Comparison of ENCODE assay signal across 10 mouse cellular contexts in genomic region chr8:120072259-120072658, GRCm38 (mm10). TPM values are rescaled to one million over a fixed set of nuclear protein-coding genes. Genes with fewer than 3 reads are reported as not detected.
DNase-seq lines count a peak whose midpoint lies in the region; ATAC-seq and TF ChIP-seq lines count a peak whose summit lies in the region.
"Had no signal": no experiment of that assay in that cellular context is flagged by ENCODE, and none has a peak within 500 bp of the region (broad histone marks: within the 10 kb centered on the region; RNA-seq: fewer than 3 reads in every experiment).

No protein-coding gene starts in this region.

- TF ChIP-seq CTCF in kidney, adult 2 months (conservative IDR thresholded peaks at IDR 0.05; ENCODE audit: insufficient read depth, insufficient read length, low read depth, low read length): no peak
- no peak for TF ChIP-seq CTCF in MEL (IDR thresholded peaks at IDR 0.05 in 2 of 3, conservative IDR thresholded peaks at IDR 0.05 in 1 of 3; ENCODE audit: control insufficient read depth in 1 of 3, insufficient read depth in 1 of 3, low read depth in 2 of 3, low read length in 3 of 3, poor library complexity in 1 of 3, severe bottlenecking in 1 of 3)

- no peak overlapping the region for H3K4me3 ChIP-seq in kidney, adult 2 months (ENCODE audit: insufficient read depth, low read depth, low read length)
- no peak overlapping the region for H3K4me3 ChIP-seq in MEL (ENCODE audit: control insufficient read depth in 1 of 2, insufficient read depth in 1 of 2, low read depth in 2 of 2, low read length in 2 of 2)
- H3K4me3 ChIP-seq in heart, embryonic 13.5 days: no peak overlapping the region
- H3K4me3 ChIP-seq in forebrain, embryonic 12.5 days (replicated peaks): no peak overlapping the region
- no peak overlapping the region for H3K4me3 ChIP-seq in forebrain, embryonic 13.5 days
- H3K4me3 ChIP-seq: neural tube, embryonic 12.5 days had no signal

- WGBS in kidney, adult 2 months: 70% methylated on average over 9 of the region's 9 CpGs
- WGBS in heart, embryonic 13.5 days: 62% methylated on average over 9 of the region's 9 CpGs
- WGBS in forebrain, embryonic 12.5 days: 80% methylated on average over 9 of the region's 9 CpGs
- 79% methylated on average over 9 of the region's 9 CpGs for WGBS in forebrain, embryonic 13.5 days

- H3K9me3 ChIP-seq in MEL (replicated peaks; ENCODE audit: insufficient read depth, low read length): no peaks in the 10 kb centered on the region
- H3K9me3 ChIP-seq in heart, embryonic 13.5 days: no peaks in the 10 kb centered on the region; the same call in 1 of the 2 replicates
- H3K9me3 ChIP-seq in forebrain, embryonic 12.5 days: no peaks in the 10 kb centered on the region
- no peaks in the 10 kb centered on the region for H3K9me3 ChIP-seq in forebrain, embryonic 13.5 days (replicated peaks)
- H3K9me3 ChIP-seq: neural tube, embryonic 12.5 days had no signal

- H3K79me2 ChIP-seq in MEL (ENCODE audit: control insufficient read depth, insufficient read depth, low read length, poor library complexity): no peaks in the 10 kb centered on the region

- no peak for ATAC-seq in heart, embryonic 13.5 days (ENCODE audit: extremely low read depth, insufficient number of reproducible peaks, low FRiP score, low TSS enrichment)
- no peak for ATAC-seq in forebrain, embryonic 12.5 days (ENCODE audit: low FRiP score)
- ATAC-seq in forebrain, embryonic 13.5 days: no peak

- no peaks in the 10 kb centered on the region for H3K36me3 ChIP-seq in kidney, adult 2 months (ENCODE audit: control insufficient read depth, insufficient read depth, low read length)
- H3K36me3 ChIP-seq in MEL (ENCODE audit: control insufficient read depth in 1 of 2, insufficient read depth in 2 of 2, low read length in 2 of 2): peaks cover 0 to 3% of the 10 kb centered on the region in 2 experiments; a peak in 2 of 4 replicates
- no peaks in the 10 kb centered on the region for H3K36me3 ChIP-seq in heart, embryonic 13.5 days
- H3K36me3 ChIP-seq in forebrain, embryonic 12.5 days (replicated peaks): no peaks in the 10 kb centered on the region
- no peaks in the 10 kb centered on the region for H3K36me3 ChIP-seq in forebrain, embryonic 13.5 days (ENCODE audit: poor library complexity, severe bottlenecking)
- H3K36me3 ChIP-seq: neural tube, embryonic 12.5 days had no signal

- H3K4me2 ChIP-seq in heart, embryonic 13.5 days: no peak overlapping the region
- no peak overlapping the region for H3K4me2 ChIP-seq in forebrain, embryonic 12.5 days
- no peak overlapping the region for H3K4me2 ChIP-seq in forebrain, embryonic 13.5 days
- H3K4me2 ChIP-seq: lung, embryonic 14.5 days; neural tube, embryonic 12.5 days had no signal

- H3K9ac ChIP-seq in MEL (ENCODE audit: control insufficient read depth, low read depth, low read length, poor library complexity, severe bottlenecking): no peak overlapping the region
- H3K9ac ChIP-seq in heart, embryonic 13.5 days: no peak overlapping the region
- no peak overlapping the region for H3K9ac ChIP-seq in forebrain, embryonic 12.5 days
- H3K9ac ChIP-seq in forebrain, embryonic 13.5 days: no peak overlapping the region
- H3K9ac ChIP-seq: lung, embryonic 14.5 days; neural tube, embryonic 12.5 days had no signal

- no peak for TF ChIP-seq POLR2A in kidney, adult 2 months (IDR thresholded peaks at IDR 0.05; ENCODE audit: low read depth, low read length)
- no peak for TF ChIP-seq POLR2A in MEL (IDR thresholded peaks at IDR 0.05; ENCODE audit: control insufficient read depth in 1 of 2, insufficient read depth in 1 of 2, low read depth in 1 of 2, low read length in 2 of 2, poor library complexity in 1 of 2)

- TF ChIP-seq RAD21 in MEL (IDR thresholded peaks at IDR 0.05; ENCODE audit: low read depth, low read length): no peak

- H3K4me1 ChIP-seq in kidney, adult 2 months (ENCODE audit: control insufficient read depth, insufficient read depth, low read length): peaks cover 19% of the 10 kb centered on the region
- H3K4me1 ChIP-seq in MEL (ENCODE audit: control insufficient read depth in 1 of 2, insufficient read depth in 2 of 2, low read length in 2 of 2): peaks cover 0 to 8% of the 10 kb centered on the region in 2 experiments; a peak in 2 of 4 replicates
- H3K4me1 ChIP-seq in heart, embryonic 13.5 days: peaks cover 4% of the 10 kb centered on the region; the same call in 1 of the 2 replicates
- peaks cover 3% of the 10 kb centered on the region; the same call in 1 of the 2 replicates for H3K4me1 ChIP-seq in forebrain, embryonic 12.5 days
- H3K4me1 ChIP-seq in forebrain, embryonic 13.5 days: no peaks in the 10 kb centered on the region

- peak in 1 of 2 experiments; percentile 38; a peak in 1 of 4 replicates for TF ChIP-seq EP300 in MEL (IDR thresholded peaks at IDR 0.05; ENCODE audit: low read depth in 1 of 2, low read length in 2 of 2)

- DNase-seq in kidney, adult 11 months: peak; percentile 24
- no peak for DNase-seq in kidney, adult 2 months
- DNase-seq in MEL (ENCODE audit: low read depth, low spot score): peak; percentile 52
- DNase-seq in adrenal gland, postnatal 25 days: peak; percentile 66
- no peak for DNase-seq in right cerebral cortex, postnatal 14 days

- H3K27ac ChIP-seq in kidney, adult 2 months (ENCODE audit: insufficient read depth, low read depth, low read length): no peak overlapping the region
- no peak overlapping the region for H3K27ac ChIP-seq in MEL (ENCODE audit: control insufficient read depth, low read depth, low read length)
- H3K27ac ChIP-seq in heart, embryonic 13.5 days (replicated peaks): peak overlapping the region; percentile 56; the same call in 1 of the 2 replicates
- H3K27ac ChIP-seq in forebrain, embryonic 12.5 days: no peak overlapping the region
- H3K27ac ChIP-seq in forebrain, embryonic 13.5 days: no peak overlapping the region
- H3K27ac ChIP-seq: neural tube, embryonic 12.5 days had no signal

- H3K27me3 ChIP-seq in kidney, adult 2 months (replicated peaks; ENCODE audit: control insufficient read depth, insufficient read depth, low read length): no peaks in the 10 kb centered on the region
- H3K27me3 ChIP-seq in MEL (ENCODE audit: control insufficient read depth in 1 of 2, insufficient read depth in 2 of 2, low read length in 2 of 2): no peaks in the 10 kb centered on the region
- H3K27me3 ChIP-seq in heart, embryonic 13.5 days (replicated peaks): peaks cover 26% of the 10 kb centered on the region
- H3K27me3 ChIP-seq in forebrain, embryonic 12.5 days: peaks cover 8% of the 10 kb centered on the region; the same call in 1 of the 2 replicates
- H3K27me3 ChIP-seq in forebrain, embryonic 13.5 days: no peaks in the 10 kb centered on the region
- H3K27me3 ChIP-seq: neural tube, embryonic 12.5 days had no signal

TF ChIP-seq in MEL, 35 proteins besides CTCF, POLR2A, EP300 and RAD21:
- 0 out of 2 replicates have a peak, but pooled peaks have one; percentile 35 for TF ChIP-seq GATA1 (IDR thresholded peaks at IDR 0.05; ENCODE audit: low read depth, low read length)
- no peak for TF ChIP-seq HCFC1 (IDR thresholded peaks at IDR 0.05; ENCODE audit: low read depth, low read length)

RNA-seq across cellular contexts. Expression of gene Zdhhc7, which starts 29.0 kb away (rescaled TPM):
- 58.7 and 68.2 TPM in 2 replicates for polyA plus RNA-seq in kidney, adult 2 months (2012; rRNA removed)
- total RNA-seq in MEL (2012; rRNA removed): 36.5 and 54.4 TPM in 2 replicates
- polyA plus RNA-seq in MEL (2012; ENCODE audit: insufficient read depth in 1 of 2, insufficient read length in 2 of 2, low read depth in 1 of 2, low replicate concordance in 2 of 2, missing spikeins in 1 of 2): 100 to 1,000 TPM in 1 of 2 experiments, 10 to 100 TPM in 1; 51.0 to 126 TPM
- total RNA-seq in adrenal gland, postnatal 25 days (2021): 58.5 and 60.1 TPM in 2 replicates
- polyA plus RNA-seq in heart, embryonic 13.5 days (2015; fragmentation: Nextera tagmentation; extraction: Ambion mirVana): 29.2 and 31.0 TPM in 2 replicates
- polyA plus RNA-seq in forebrain, embryonic 12.5 days (2016; fragmentation: Nextera tagmentation; extraction: Ambion mirVana): 30.4 and 31.0 TPM in 2 replicates
- 23.4 and 30.6 TPM in 2 replicates for polyA plus RNA-seq in forebrain, embryonic 13.5 days (2015; fragmentation: Nextera tagmentation; extraction: Ambion mirVana)

RNA-seq across cellular contexts. Expression of gene 6430548M08Rik, which starts 41.7 kb away (rescaled TPM):
- polyA plus RNA-seq in kidney, adult 2 months (2012; rRNA removed): 8.4 and 8.8 TPM in 2 replicates
- total RNA-seq in MEL (2012; rRNA removed): 0.69 and 0.96 TPM in 2 replicates
- 1 to 10 TPM in 1 of 2 experiments, not detected in 1; 1.9 TPM for polyA plus RNA-seq in MEL (2012; ENCODE audit: insufficient read depth in 1 of 2, insufficient read length in 2 of 2, low read depth in 1 of 2, low replicate concordance in 2 of 2, missing spikeins in 1 of 2)
- 111 and 165 TPM in 2 replicates for total RNA-seq in adrenal gland, postnatal 25 days (2021)
- polyA plus RNA-seq in heart, embryonic 13.5 days (2015; fragmentation: Nextera tagmentation; extraction: Ambion mirVana): 8.2 and 10.6 TPM in 2 replicates
- polyA plus RNA-seq in forebrain, embryonic 12.5 days (2016; fragmentation: Nextera tagmentation; extraction: Ambion mirVana): 12.9 and 14.1 TPM in 2 replicates
- polyA plus RNA-seq in forebrain, embryonic 13.5 days (2015; fragmentation: Nextera tagmentation; extraction: Ambion mirVana): 14.4 and 15.7 TPM in 2 replicates

Comparison
In these comparisons a context has a peak if more than half of its experiments do, and no peak if none do; other contexts are left out.
1. DNase-seq: peak in kidney, adult 11 months (single experiment), MEL (single experiment) and adrenal gland, postnatal 25 days (single experiment); none in kidney, adult 2 months (single experiment) and right cerebral cortex, postnatal 14 days (single experiment).